Mouse (Mus musculus): ENCODE results near the gene Meis1. TPM values are rescaled to one million over a fixed set of nuclear protein-coding genes. Genes with fewer than 3 reads are reported as not detected.

The Meis1 gene
- total RNA-seq, 2 experiments from 2014 or later = 5.2 to 7.9 TPM

GRCm38 (mm10) chr11:18954852-18955251, 63.9 kb downstream of the Meis1 start:
- no peak for DNase-seq (ENCODE audit: low spot score in 2 of 2)

- DNase-seq (ENCODE audit: low spot score in 2 of 2) = no peak
Measured at GRCm38 (mm10) chr11:18953892-18954291, 64.9 kb downstream of the Meis1 start.

- DNase-seq (ENCODE audit: low spot score in 2 of 2) = no peak
Measured at GRCm38 (mm10) chr11:18948600-18949295, 70.0 kb downstream of the Meis1 start.

- no peak for DNase-seq (ENCODE audit: low spot score in 2 of 2)
Measured at GRCm38 (mm10) chr11:18947434-18947833, 71.4 kb downstream of the Meis1 start.

GRCm38 (mm10) chr11:18945778-18946177, 73.0 kb downstream of the Meis1 start:
- DNase-seq (ENCODE audit: low spot score in 2 of 2) = no peak

GRCm38 (mm10) chr11:18944972-18945625, 73.7 kb downstream of the Meis1 start:
- DNase-seq (ENCODE audit: low spot score in 2 of 2) = no peak

GRCm38 (mm10) chr11:18944209-18944608, 74.6 kb downstream of the Meis1 start:
- no peak for DNase-seq (ENCODE audit: low spot score in 2 of 2)

- DNase-seq (ENCODE audit: low spot score in 2 of 2) = no peak
Measured at GRCm38 (mm10) chr11:18942990-18943389, 75.8 kb downstream of the Meis1 start.

- no peak for DNase-seq (ENCODE audit: low spot score in 2 of 2)
Measured at GRCm38 (mm10) chr11:18940916-18941315, 77.9 kb downstream of the Meis1 start.

GRCm38 (mm10) chr11:18934921-18935320, 83.9 kb downstream of the Meis1 start:
- no peak for DNase-seq (ENCODE audit: low spot score in 2 of 2)

GRCm38 (mm10) chr11:18931001-18931874, 87.5 kb downstream of the Meis1 start:
- no peak for DNase-seq (ENCODE audit: low spot score in 2 of 2)

- DNase-seq (ENCODE audit: low spot score in 2 of 2) = no peak
Measured at GRCm38 (mm10) chr11:18929779-18930728, 88.7 kb downstream of the Meis1 start.

- DNase-seq (ENCODE audit: low spot score in 2 of 2) = no peak
Measured at GRCm38 (mm10) chr11:18927351-18927750, 91.4 kb downstream of the Meis1 start.

- DNase-seq (ENCODE audit: low spot score in 2 of 2) = no peak
Measured at GRCm38 (mm10) chr11:18926798-18927197, 92.0 kb downstream of the Meis1 start.

- no peak for DNase-seq (ENCODE audit: low spot score in 2 of 2)
Measured at GRCm38 (mm10) chr11:18924583-18925334, 94.0 kb downstream of the Meis1 start.

- no peak for DNase-seq (ENCODE audit: low spot score in 2 of 2)
Measured at GRCm38 (mm10) chr11:18923274-18923673, 95.5 kb downstream of the Meis1 start.

GRCm38 (mm10) chr11:18920651-18921050, 98.1 kb downstream of the Meis1 start:
- DNase-seq (ENCODE audit: low spot score in 2 of 2) = no peak

GRCm38 (mm10) chr11:18919162-18919762, 99.5 kb downstream of the Meis1 start:
- DNase-seq (ENCODE audit: low spot score in 2 of 2) = no peak

- no peak for DNase-seq (ENCODE audit: low spot score in 2 of 2)
Measured at GRCm38 (mm10) chr11:18917887-18918286, 100.9 kb downstream of the Meis1 start.

- DNase-seq (ENCODE audit: low spot score in 2 of 2) = no peak
Measured at GRCm38 (mm10) chr11:18913251-18913650, 105.5 kb downstream of the Meis1 start.
